In the genomic region with DNA sequence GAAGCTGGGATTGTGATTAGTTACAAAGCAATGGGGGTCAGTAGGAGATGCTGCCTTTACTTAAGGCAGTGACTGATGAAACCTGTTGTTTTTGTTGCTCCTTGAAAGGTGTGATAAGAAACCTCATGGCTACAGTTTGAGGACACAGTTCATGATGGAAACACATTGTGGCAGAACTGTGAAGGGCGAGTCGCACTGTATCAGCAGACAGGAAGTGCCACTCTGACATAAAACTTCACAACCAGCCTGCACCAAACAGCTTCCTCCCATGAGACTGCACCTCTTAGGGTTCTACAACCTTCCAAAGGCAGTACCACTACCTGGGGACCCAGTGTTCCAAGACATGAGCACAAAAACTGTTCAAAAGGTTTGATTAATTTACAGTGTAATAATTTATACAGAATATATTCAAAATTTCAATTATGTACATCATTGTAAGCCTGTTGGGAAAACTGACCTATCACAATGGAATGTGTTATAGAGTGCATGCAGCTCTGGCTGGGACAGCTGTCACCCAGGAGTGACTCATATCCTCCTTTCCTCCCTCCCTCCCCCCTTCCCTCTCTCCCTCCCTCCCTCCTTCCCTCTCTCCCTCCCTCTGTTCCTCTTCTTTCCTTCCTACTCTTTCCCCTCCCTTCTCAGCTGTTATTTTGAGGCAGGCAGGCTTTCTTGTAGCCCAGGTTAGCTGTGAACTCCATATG, we compare ENCODE assay signal across 22 mouse cellular contexts. TPM values are rescaled to one million over a fixed set of nuclear protein-coding genes. Genes with fewer than 3 reads are reported as not detected.
DNase-seq lines count a peak whose midpoint lies in the region; ATAC-seq and TF ChIP-seq lines count a peak whose summit lies in the region.
"Had no signal": no experiment of that assay in that cellular context is flagged by ENCODE, and none has a peak within 500 bp of the region (broad histone marks: within the 10 kb centered on the region; RNA-seq: fewer than 3 reads in every experiment).

No protein-coding gene starts in this region.

- 28% methylated on average over 2 of the region's 2 CpGs for WGBS in heart, embryonic 12.5 days
- WGBS in lung, embryonic 16.5 days: 32% methylated on average over 2 of the region's 2 CpGs
- WGBS in stomach, postnatal 0 days: 43% methylated on average over 2 of the region's 2 CpGs

- intact Hi-C loops in gastrocnemius, postnatal 36 days (cut with DNase I): no loop called here

- no peaks in the 10 kb centered on the region for H3K9me3 ChIP-seq in heart, embryonic 12.5 days (replicated peaks)
- H3K9me3 ChIP-seq in lung, embryonic 16.5 days (ENCODE audit: control insufficient read depth, low read length): no peaks in the 10 kb centered on the region
- no peaks in the 10 kb centered on the region for H3K9me3 ChIP-seq in stomach, postnatal 0 days (ENCODE audit: control insufficient read depth, low read length)
- H3K9me3 ChIP-seq: hindbrain, embryonic 13.5 days; midbrain, embryonic 10.5 days; stomach, embryonic 15.5 days had no signal

- no peak overlapping the region for H3K9ac ChIP-seq in heart, embryonic 12.5 days
- no peak overlapping the region for H3K9ac ChIP-seq in lung, embryonic 16.5 days (ENCODE audit: low read length)
- H3K9ac ChIP-seq in stomach, postnatal 0 days (ENCODE audit: low read length): no peak overlapping the region
- H3K9ac ChIP-seq: hindbrain, embryonic 13.5 days; stomach, embryonic 15.5 days had no signal

- H3K4me3 ChIP-seq in heart, embryonic 12.5 days: no peak overlapping the region
- no peak overlapping the region for H3K4me3 ChIP-seq in lung, embryonic 16.5 days (ENCODE audit: low read length)
- no peak overlapping the region for H3K4me3 ChIP-seq in embryonic fibroblast, embryonic 13.5 days (ENCODE audit: insufficient read depth, low read length)
- H3K4me3 ChIP-seq in stomach, postnatal 0 days (ENCODE audit: low read depth, low read length): no peak overlapping the region
- H3K4me3 ChIP-seq: hindbrain, embryonic 13.5 days; midbrain, embryonic 10.5 days; stomach, embryonic 15.5 days had no signal

- no peak for TF ChIP-seq CTCF in embryonic fibroblast, embryonic 13.5 days (IDR thresholded peaks at IDR 0.05; ENCODE audit: borderline replicate concordance, insufficient read depth, low read length)
- no peak for TF ChIP-seq CTCF in stomach, postnatal 0 days (IDR thresholded peaks at IDR 0.05; ENCODE audit: low read depth)

- DNase-seq in heart, adult 11 months: no peak
- DNase-seq in lung, postnatal 10 days: no peak
- peak; percentile 11 for DNase-seq in stomach, postnatal 0 days (ENCODE audit: low spot score)
- no peak for DNase-seq in gastrocnemius, postnatal 36 days
- no peak for DNase-seq in c-Kit-positive CD71-positive TER-119-positive erythroid progenitor cells, embryonic 14.5 days (ENCODE audit: low spot score)
- DNase-seq: adrenal gland, postnatal 36 days; gastrocnemius, postnatal 14 days; right cerebral cortex, adult 18-20 months; spleen, adult 18-20 months; thymus, postnatal 25 days had no signal

- peaks cover 30% of the 10 kb centered on the region for H3K4me1 ChIP-seq in heart, embryonic 12.5 days (replicated peaks)
- H3K4me1 ChIP-seq in lung, embryonic 16.5 days (replicated peaks; ENCODE audit: control insufficient read depth, insufficient read depth, low read length): peaks cover 3% of the 10 kb centered on the region; the same call in 1 of the 2 replicates
- peaks cover 13% of the 10 kb centered on the region for H3K4me1 ChIP-seq in embryonic fibroblast, embryonic 13.5 days (ENCODE audit: control insufficient read depth, insufficient read depth, low read length)
- H3K4me1 ChIP-seq in stomach, postnatal 0 days (replicated peaks; ENCODE audit: control insufficient read depth, insufficient read depth): no peaks in the 10 kb centered on the region
- H3K4me1 ChIP-seq: hindbrain, embryonic 13.5 days; midbrain, embryonic 10.5 days; stomach, embryonic 15.5 days had no signal

- peak overlapping the region; percentile 79 for H3K27ac ChIP-seq in heart, embryonic 12.5 days (ENCODE audit: poor library complexity, severe bottlenecking)
- H3K27ac ChIP-seq in lung, embryonic 16.5 days (ENCODE audit: low read length): no peak overlapping the region
- H3K27ac ChIP-seq in embryonic fibroblast, embryonic 13.5 days (ENCODE audit: insufficient read depth, low read length): peak overlapping the region; percentile 62
- no peak overlapping the region for H3K27ac ChIP-seq in stomach, postnatal 0 days (replicated peaks)
- H3K27ac ChIP-seq: hindbrain, embryonic 13.5 days; kidney, postnatal 0 days; midbrain, embryonic 10.5 days; stomach, embryonic 15.5 days had no signal

- H3K27me3 ChIP-seq in heart, embryonic 12.5 days (replicated peaks): no peaks in the 10 kb centered on the region
- no peaks in the 10 kb centered on the region; the same call in 1 of the 2 replicates for H3K27me3 ChIP-seq in lung, embryonic 16.5 days (ENCODE audit: control insufficient read depth, insufficient read depth, low read depth, low read length)
- no peaks in the 10 kb centered on the region for H3K27me3 ChIP-seq in stomach, postnatal 0 days (ENCODE audit: control insufficient read depth, insufficient read depth, low read length)
- H3K27me3 ChIP-seq: hindbrain, embryonic 13.5 days; stomach, embryonic 15.5 days had no signal

- no peak for TF ChIP-seq EP300 in stomach, postnatal 0 days (optimal IDR thresholded peaks at IDR 0.05)

- ATAC-seq in heart, embryonic 12.5 days (ENCODE audit: insufficient number of reproducible peaks, low FRiP score): peak; percentile 60; the same call in 1 of the 2 replicates
- peak; percentile 83 for ATAC-seq in lung, embryonic 16.5 days (ENCODE audit: low read depth)
- ATAC-seq in stomach, postnatal 0 days (ENCODE audit: low FRiP score, low TSS enrichment): no peak
- ATAC-seq: intestine, postnatal 0 days had no signal

- no peak for TF ChIP-seq POLR2A in embryonic fibroblast, embryonic 13.5 days (IDR thresholded peaks at IDR 0.05; ENCODE audit: low read depth, low read length)

- H3K36me3 ChIP-seq in heart, embryonic 12.5 days: no peaks in the 10 kb centered on the region
- H3K36me3 ChIP-seq in lung, embryonic 16.5 days (ENCODE audit: control insufficient read depth, insufficient read depth, low read length): no peaks in the 10 kb centered on the region
- H3K36me3 ChIP-seq in stomach, postnatal 0 days (ENCODE audit: control insufficient read depth, insufficient read depth, low read length): no peaks in the 10 kb centered on the region
- H3K36me3 ChIP-seq: hindbrain, embryonic 13.5 days; midbrain, embryonic 10.5 days; stomach, embryonic 15.5 days had no signal

- no peak overlapping the region for H3K4me2 ChIP-seq in heart, embryonic 12.5 days
- H3K4me2 ChIP-seq in lung, embryonic 16.5 days (ENCODE audit: low read depth, low read length): no peak overlapping the region
- H3K4me2 ChIP-seq in stomach, postnatal 0 days (replicated peaks; ENCODE audit: low read depth): no peak overlapping the region
- H3K4me2 ChIP-seq: hindbrain, embryonic 13.5 days; stomach, embryonic 15.5 days had no signal

RNA-seq across cellular contexts. Expression of a gene that starts 1.9 kb away (rescaled TPM):
- not detected in 2 replicates for polyA plus RNA-seq in heart, embryonic 12.5 days (2016; fragmentation: Nextera tagmentation; extraction: Ambion mirVana)
- 6.5 and 8.9 TPM in 2 replicates for polyA plus RNA-seq in lung, embryonic 16.5 days (2015; fragmentation: Nextera tagmentation; extraction: Ambion mirVana)
- not detected in 2 replicates for polyA plus RNA-seq in embryonic fibroblast, embryonic 13.5 days (2011; ENCODE audit: insufficient read length, low read depth, missing spikeins)
- polyA plus RNA-seq in stomach, postnatal 0 days (2015; fragmentation: Nextera tagmentation; extraction: Ambion mirVana): 15.4 and 17.5 TPM in 2 replicates
- total RNA-seq in gastrocnemius, postnatal 36 days (2021): 1 to 10 TPM; 2.3 to 2.7 TPM
- polyA plus RNA-seq: embryonic facial prominence, embryonic 11.5 days; hindbrain, embryonic 13.5 days; midbrain, embryonic 10.5 days had no signal

RNA-seq across cellular contexts. Expression of a gene that starts 4.4 kb away (rescaled TPM):
- polyA plus RNA-seq in heart, embryonic 12.5 days (2016; fragmentation: Nextera tagmentation; extraction: Ambion mirVana): not detected in 2 replicates
- not detected in 2 replicates for polyA plus RNA-seq in lung, embryonic 16.5 days (2015; fragmentation: Nextera tagmentation; extraction: Ambion mirVana)
- polyA plus RNA-seq in embryonic fibroblast, embryonic 13.5 days (2011; ENCODE audit: insufficient read length, low read depth, missing spikeins): 4.3 TPM in 1 of 2 replicates, not detected in the other
- 0.23 TPM in 1 of 2 replicates, not detected in the other for polyA plus RNA-seq in stomach, postnatal 0 days (2015; fragmentation: Nextera tagmentation; extraction: Ambion mirVana)
- total RNA-seq in gastrocnemius, postnatal 36 days (2021): not detected
- total RNA-seq: adrenal gland, postnatal 36 days; layer of hippocampus, adult 8-10 months; MEL had no signal
- polyA plus RNA-seq: embryonic facial prominence, embryonic 11.5 days; hindbrain, embryonic 13.5 days; intestine, postnatal 0 days; kidney, postnatal 0 days; liver, embryonic 16.5 days; midbrain, embryonic 10.5 days; stomach, embryonic 15.5 days had no signal

RNA-seq across cellular contexts. Expression of a gene that starts 46.3 kb away (rescaled TPM):
- 38.2 and 40.4 TPM in 2 replicates for polyA plus RNA-seq in heart, embryonic 12.5 days (2016; fragmentation: Nextera tagmentation; extraction: Ambion mirVana)
- 55.0 and 55.9 TPM in 2 replicates for polyA plus RNA-seq in lung, embryonic 16.5 days (2015; fragmentation: Nextera tagmentation; extraction: Ambion mirVana)
- polyA plus RNA-seq in embryonic fibroblast, embryonic 13.5 days (2011; ENCODE audit: insufficient read length, low read depth, missing spikeins): 19.6 and 25.0 TPM in 2 replicates
- polyA plus RNA-seq in stomach, postnatal 0 days (2015; fragmentation: Nextera tagmentation; extraction: Ambion mirVana): 48.4 and 52.0 TPM in 2 replicates
- total RNA-seq in gastrocnemius, postnatal 36 days (2021): 100 to 1,000 TPM; 111 to 122 TPM

Comparison
In these comparisons a context has a peak if more than half of its experiments do, and no peak if none do; other contexts are left out.
1. H3K27ac ChIP-seq: peak in heart, embryonic 12.5 days (single experiment) and embryonic fibroblast, embryonic 13.5 days (single experiment); none in lung, embryonic 16.5 days (single experiment) and stomach, postnatal 0 days (single experiment).